Mouse (Mus musculus) cerebellum, adult 2 months (tissue): ENCODE data around the gene Renbp. TPM values are rescaled to one million over a fixed set of nuclear protein-coding genes. Genes with fewer than 3 reads are reported as not detected.

Experiments
- DNase-seq, 2 experiments: peaks; one replicate each; pipeline ENCODE4 v3.0.0; 2021
- H3K27ac ChIP-seq: fragments of 200-500 bp; 2 replicates; pipeline ENCODE4 v1.5.1; 2012; ENCODE audit warnings: low read length, control low read depth, inconsistent platforms; ENCODE audit not compliant: insufficient read depth
- H3K27me3 ChIP-seq: fragments of 200-500 bp; 2 replicates; pipeline ENCODE4 v1.6.1; 2012; ENCODE audit warnings: inconsistent platforms, mild to moderate bottlenecking, low read length, moderate library complexity; ENCODE audit not compliant: control insufficient read depth, insufficient read depth
- H3K4me1 ChIP-seq: fragments of 200-500 bp; 2 replicates; pipeline ENCODE4 v1.6.1; 2011; ENCODE audit warnings: low read length; ENCODE audit not compliant: control insufficient read depth, insufficient read depth
- H3K4me3 ChIP-seq: fragments of 200-500 bp; replicated peaks from 2 replicates; pipeline ENCODE3; 2011; ENCODE audit warnings: mild to moderate bottlenecking, low read depth, low read length, control low read depth; ENCODE audit not compliant: insufficient read depth
- CTCF ChIP-seq: fragments of 200-500 bp; IDR thresholded peaks from 2 replicates; pipeline ENCODE4 v1.5.1; 2011; ENCODE audit warnings: low read depth, mild to moderate bottlenecking, control low read depth, low read length, moderate library complexity, borderline replicate concordance; ENCODE audit not compliant: insufficient read depth
- POLR2A ChIP-seq: fragments of 200-500 bp; IDR thresholded peaks from 2 replicates; pipeline ENCODE4 v1.6.1; 2011; ENCODE audit warnings: low read length, control low read depth, borderline replicate concordance; ENCODE audit not compliant: insufficient read depth
- WGBS: fragments of 180-500 bp; shearing (Covaris S2); methylation state at CpG from one replicate; pipeline ENCODE4 v1.1.7; 2018; 5-methylcytosine and 5-hydroxymethylcytosine counted together
- polyA plus RNA-seq: library from polyadenylated mRNA; depleted of rRNA; stranded (reverse); fragments of >200 nt; gene quantifications from 2 replicates; pipeline ENCODE4 v1.2.3, GENCODE M21; 2012; rRNA removed

The Renbp gene
- polyA plus RNA-seq, 1 experiment, result 11.0 TPM

DNA sequence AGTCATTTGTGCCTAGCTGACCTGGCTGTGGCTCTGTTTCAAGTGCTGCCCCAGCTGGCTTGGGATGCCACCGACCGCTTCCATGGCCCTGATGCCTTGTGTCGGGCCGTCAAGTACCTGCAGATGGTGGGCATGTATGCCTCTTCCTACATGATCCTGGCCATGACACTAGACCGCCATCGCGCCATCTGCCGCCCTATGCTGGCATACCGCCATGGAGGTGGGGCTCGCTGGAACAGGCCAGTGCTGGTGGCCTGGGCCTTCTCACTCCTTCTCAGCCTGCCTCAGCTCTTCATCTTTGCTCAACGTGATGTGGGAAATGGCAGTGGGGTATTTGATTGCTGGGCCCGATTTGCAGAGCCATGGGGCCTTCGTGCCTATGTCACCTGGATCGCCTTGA is 37.8 kb downstream of the Renbp start:
- Histone ChIP-seq H3K4me3 (no peak overlapping the region), H3K27me3 (no peaks in the 10 kb centered on the region), H3K4me1 (peaks cover 8% of the 10 kb centered on the region; the same call in 1 of the 2 replicates), H3K27ac (no peak overlapping the region)
- no peak for TF ChIP-seq CTCF
- TF ChIP-seq POLR2A, result no peak
- peak; percentile 59 to 61 for DNase-seq
- 23% methylated on average over 14 of the region's 14 CpGs for WGBS

- no peak for TF ChIP-seq POLR2A
- no peak for TF ChIP-seq CTCF
- 92% methylated on average over 6 of the region's 6 CpGs for WGBS
- Histone ChIP-seq H3K27me3 (no peaks in the 10 kb centered on the region), H3K4me1 (peaks cover 8% of the 10 kb centered on the region; the same call in 1 of the 2 replicates), H3K27ac (no peak within 1 kb of the TSS), H3K4me3 (no peak within 1 kb of the TSS)
- DNase-seq, result no peak
Observed at GRCm38 (mm10) chrX:73891551-73892152, 39.0 kb downstream of the Renbp start, which contains the start of gene Avpr2. Gene Avpr2 (plus strand): TSS chrX:73892102.

DNA sequence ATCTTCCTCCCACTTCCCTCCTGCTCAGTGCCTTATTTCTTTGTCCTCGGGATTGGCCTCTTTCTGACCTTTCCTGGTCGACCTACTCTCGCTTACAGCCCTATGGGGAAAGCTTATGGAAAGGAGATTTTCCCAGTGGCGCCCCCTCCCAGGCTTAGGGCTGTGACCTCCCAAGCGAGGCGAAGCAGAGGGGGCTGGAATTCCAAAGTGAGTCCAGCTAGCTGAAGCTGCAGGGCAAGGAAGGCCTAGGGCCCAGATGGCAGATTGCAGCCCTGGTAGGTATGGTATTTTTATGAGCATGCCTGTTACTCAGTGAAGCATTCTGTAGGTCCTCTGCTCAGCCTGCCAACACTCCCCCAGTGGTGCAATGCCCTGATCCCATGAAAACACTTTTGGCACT is 49.2 kb downstream of the Renbp start:
- Histone ChIP-seq H3K4me1 (peaks cover 5% of the 10 kb centered on the region; the same call in 1 of the 2 replicates), H3K27me3 (no peaks in the 10 kb centered on the region), H3K4me3 (peak overlapping the region; percentile 99), H3K27ac (peak overlapping the region; percentile 72)
- peak in 1 of 2 experiments; percentile 16 for DNase-seq
- 26% methylated on average over 6 of the region's 6 CpGs for WGBS
- TF ChIP-seq POLR2A (no peak), CTCF (no peak)

DNA sequence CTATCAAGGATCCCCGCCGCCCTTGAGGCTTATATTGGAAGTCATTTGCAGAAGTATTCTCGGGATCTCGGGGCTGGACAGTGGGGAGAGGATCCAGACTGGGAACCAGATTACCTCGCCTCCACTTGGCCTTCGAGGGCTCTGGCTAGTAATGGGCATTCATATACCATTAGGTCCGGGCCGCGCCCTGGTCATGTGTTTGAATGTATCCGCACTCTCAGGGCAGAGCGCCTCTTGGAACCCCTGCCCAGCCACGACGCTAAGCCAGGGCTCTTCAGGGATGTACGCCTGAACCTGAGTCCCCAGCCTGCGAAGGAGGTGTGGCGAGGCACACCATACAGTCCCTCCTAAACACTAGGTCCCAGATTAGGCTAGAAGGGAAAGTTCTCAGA is 49.6 kb downstream of the Renbp start:
- no peak for TF ChIP-seq POLR2A
- TF ChIP-seq CTCF, result no peak
- DNase-seq, result peak; percentile 33 to 44
- H3K4me3 ChIP-seq, result peak overlapping the region; percentile 99
- H3K4me1 ChIP-seq, result peaks cover 5% of the 10 kb centered on the region; the same call in 1 of the 2 replicates
- peak overlapping the region; percentile 72 for H3K27ac ChIP-seq
- WGBS, result 15% methylated on average over 16 of the region's 16 CpGs
- H3K27me3 ChIP-seq, result no peaks in the 10 kb centered on the region

GRCm38 (mm10) chrX:73880194-73881035 is 50.2 kb downstream of the Renbp start:
- TF ChIP-seq CTCF (no peak), POLR2A (peak; percentile 56)
- DNase-seq, result peak; percentile 63 to 74
- WGBS, result 9% methylated on average over 31 of the region's 48 CpGs
- peak overlapping the region; percentile 99 for H3K4me3 ChIP-seq
- H3K4me1 ChIP-seq, result peaks cover 5% of the 10 kb centered on the region; the same call in 1 of the 2 replicates
- H3K27me3 ChIP-seq, result no peaks in the 10 kb centered on the region
- peak overlapping the region; percentile 93 for H3K27ac ChIP-seq

GRCm38 (mm10) chrX:73877014-73877413 is 53.6 kb downstream of the Renbp start:
- WGBS, result 59% methylated on average over 1 of the region's 1 CpGs

DNA sequence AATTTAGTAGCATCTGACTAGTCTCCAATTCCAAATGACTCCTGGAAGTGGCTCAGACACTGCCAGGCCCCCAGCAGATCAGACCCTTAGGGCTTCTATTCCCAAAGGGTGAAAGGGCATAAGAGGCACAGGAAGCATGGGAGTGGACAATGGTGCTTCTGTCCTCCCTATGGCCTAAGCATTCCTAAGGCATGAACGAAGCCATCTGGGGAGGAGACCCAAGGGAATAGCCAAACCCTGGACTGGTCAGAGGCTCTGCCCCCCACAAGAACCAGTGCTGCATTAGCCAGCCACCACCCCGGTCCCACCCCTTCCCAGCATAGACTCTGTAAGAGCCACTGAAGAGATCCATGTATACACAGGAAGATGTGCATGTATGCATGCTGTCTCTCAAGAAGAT is 54.8 kb downstream of the Renbp start:
- DNase-seq, result no peak
- 47% methylated on average over 2 of the region's 2 CpGs for WGBS
- Histone ChIP-seq H3K4me3 (no peak overlapping the region), H3K4me1 (peaks cover 17% of the 10 kb centered on the region; the same call in 1 of the 2 replicates), H3K27me3 (no peaks in the 10 kb centered on the region), H3K27ac (no peak overlapping the region)
- TF ChIP-seq CTCF (no peak), POLR2A (no peak)

More at GRCm38 (mm10) chrX:73877014-73877413, 53.6 kb downstream of the Renbp start:
- Histone ChIP-seq H3K4me3 (no peak overlapping the region), H3K27ac (no peak overlapping the region), H3K4me1 (peaks cover 12% of the 10 kb centered on the region; the same call in 1 of the 2 replicates), H3K27me3 (no peaks in the 10 kb centered on the region)
- no peak for TF ChIP-seq POLR2A
- TF ChIP-seq CTCF, result no peak
- no peak for DNase-seq

Other genes starting within 250 kb of the Renbp start
- 115 and 127 TPM in 2 replicates for gene Bcap31, start 214.7 kb downstream of the Renbp start, polyA plus RNA-seq
- gene Abcd1, start 214.3 kb downstream of the Renbp start, polyA plus RNA-seq, result 14.7 and 15.1 TPM in 2 replicates
- gene Plxnb3, start 173.8 kb downstream of the Renbp start, polyA plus RNA-seq, result 27.7 and 32.5 TPM in 2 replicates
- gene Srpk3, start 156.4 kb downstream of the Renbp start, polyA plus RNA-seq, result 14.2 and 17.3 TPM in 2 replicates
- gene Idh3g, start 144.0 kb downstream of the Renbp start, polyA plus RNA-seq, result 811 and 886 TPM in 2 replicates
- 161 and 176 TPM in 2 replicates for gene Ssr4, start 143.8 kb downstream of the Renbp start, polyA plus RNA-seq
- 54.6 and 56.6 TPM in 2 replicates for gene Pdzd4, start 105.9 kb downstream of the Renbp start, polyA plus RNA-seq
- gene Avpr2, start 38.7 kb downstream of the Renbp start, polyA plus RNA-seq, result 0.16 and 0.41 TPM in 2 replicates
- 97.0 and 98.1 TPM in 2 replicates for gene L1cam, start 34.7 kb downstream of the Renbp start, polyA plus RNA-seq
- 5.4 and 5.9 TPM in 2 replicates for gene Arhgap4, start 9.0 kb downstream of the Renbp start, polyA plus RNA-seq
- 92.3 and 96.2 TPM in 2 replicates for gene Naa10, start 8.9 kb downstream of the Renbp start, polyA plus RNA-seq
- gene Hcfc1, start 35.5 kb upstream of the Renbp start, polyA plus RNA-seq, result 43.0 and 43.1 TPM in 2 replicates
- 100 and 109 TPM in 2 replicates for gene Irak1, start 93.1 kb upstream of the Renbp start, polyA plus RNA-seq
- 0.57 TPM in 1 of 2 replicates, not detected in the other for gene Opn1mw, start 196.6 kb upstream of the Renbp start, polyA plus RNA-seq
- gene Mecp2, start 204.5 kb upstream of the Renbp start, polyA plus RNA-seq, result 30.7 and 34.0 TPM in 2 replicates
- not detected in 2 replicates for gene Tex28, start 237.0 kb upstream of the Renbp start, polyA plus RNA-seq
- 0.05 TPM in 1 of 2 replicates, not detected in the other for gene Tktl1, start 246.4 kb upstream of the Renbp start, polyA plus RNA-seq